Mouse (Mus musculus) adrenal gland, adult 8-10 months (tissue): ENCODE data around the gene Gm20388. TPM values are rescaled to one million over a fixed set of nuclear protein-coding genes. Genes with fewer than 3 reads are reported as not detected.
"Not testable (repeated sequence)": the region's sequence is repeated elsewhere in the genome, so short reads cannot be mapped to it uniquely, and the experiment has no call there.

Source experiments
- DNase-seq: peaks from one replicate; pipeline ENCODE4 v3.0.0; 2022
- total RNA-seq, 4 experiments: library from RNA; stranded (reverse); gene quantifications; 2 replicates each; pipeline ENCODE4 v1.2.4; 2022

The Gm20388 gene
- total RNA-seq, 4 experiments from 2014 or later, result 1.7 to 16.9 (median 5.8) TPM

- no peak for DNase-seq
These were observed 3713.6 kb downstream of the Gm20388 start for GRCm38 (mm10) chr8:123624274-123624673.

GRCm38 (mm10) chr8:123624702-123625101, 3714.1 kb downstream of the Gm20388 start:
- DNase-seq, result no peak

- no peak for DNase-seq
These were observed 3715.1 kb downstream of the Gm20388 start for GRCm38 (mm10) chr8:123625717-123626116.

- DNase-seq, result no peak
These were observed 3716.9 kb downstream of the Gm20388 start for GRCm38 (mm10) chr8:123627410-123628147.

- no peak for DNase-seq
These were observed 3717.8 kb downstream of the Gm20388 start for GRCm38 (mm10) chr8:123628253-123628967.

GRCm38 (mm10) chr8:123628968-123629755, 3718.5 kb downstream of the Gm20388 start:
- DNase-seq, result no peak

- no peak for DNase-seq
These were observed 3719.4 kb downstream of the Gm20388 start for GRCm38 (mm10) chr8:123630058-123630457.

- DNase-seq, result no peak
These were observed 3720.2 kb downstream of the Gm20388 start for GRCm38 (mm10) chr8:123630841-123631251.

GRCm38 (mm10) chr8:123631746-123632145, 3721.1 kb downstream of the Gm20388 start:
- not testable (repeated sequence) for DNase-seq

GRCm38 (mm10) chr8:123632257-123632656, 3721.6 kb downstream of the Gm20388 start:
- DNase-seq, result no peak

GRCm38 (mm10) chr8:123633801-123634200, 3723.2 kb downstream of the Gm20388 start:
- no peak for DNase-seq

- DNase-seq, result no peak
These were observed 3723.9 kb downstream of the Gm20388 start for GRCm38 (mm10) chr8:123634395-123635131.

- no peak for DNase-seq
These were observed 3725.0 kb downstream of the Gm20388 start for GRCm38 (mm10) chr8:123635671-123636070.

- no peak for DNase-seq
These were observed 3732.8 kb downstream of the Gm20388 start for GRCm38 (mm10) chr8:123643330-123644051.

- DNase-seq, result no peak
These were observed 3734.6 kb downstream of the Gm20388 start for GRCm38 (mm10) chr8:123645229-123645628.

- DNase-seq, result no peak
These were observed 3737.9 kb downstream of the Gm20388 start for GRCm38 (mm10) chr8:123648245-123649170.

- DNase-seq, result no peak
These were observed 3738.8 kb downstream of the Gm20388 start for GRCm38 (mm10) chr8:123649483-123649882.

- DNase-seq, result no peak
These were observed 3740.9 kb downstream of the Gm20388 start for GRCm38 (mm10) chr8:123651390-123652098.

- DNase-seq, result no peak
These were observed 3742.0 kb downstream of the Gm20388 start for GRCm38 (mm10) chr8:123652641-123653040.
